Mouse (Mus musculus): ENCODE data around the gene Slc18a3. TPM values are rescaled to one million over a fixed set of nuclear protein-coding genes. Genes with fewer than 3 reads are reported as not detected.

The Slc18a3 gene
- polyA plus RNA-seq, 1 experiment: 3.1 TPM

DNA sequence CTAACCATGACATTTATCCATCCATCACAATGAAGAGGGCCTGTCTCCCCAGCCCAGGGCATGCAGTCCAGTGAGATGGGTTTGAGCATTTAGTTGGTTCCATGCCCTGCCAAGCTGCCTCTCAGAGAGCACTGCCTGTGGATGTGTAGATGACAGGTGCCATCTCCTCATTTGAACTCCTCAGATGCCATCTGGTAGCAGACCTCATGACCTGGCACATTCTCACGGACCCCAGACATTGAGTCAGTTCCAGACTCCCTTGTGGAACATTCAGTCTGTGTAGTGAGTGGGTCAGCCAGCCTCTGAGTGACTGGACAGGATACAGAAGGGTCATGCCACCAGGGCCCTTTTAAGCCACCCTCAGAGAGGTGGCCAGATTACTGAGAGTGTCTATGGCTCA lies 12.9 kb upstream of the Slc18a3 start:
- Histone ChIP-seq H3K27me3 (ENCODE audit: control insufficient read depth, insufficient read depth, low read length) (no peaks in the 10 kb centered on the region), H3K36me3 (ENCODE audit: control insufficient read depth, insufficient read depth, low read length) (no peaks in the 10 kb centered on the region), H3K27ac (ENCODE audit: control insufficient read depth, insufficient read depth, low read depth, low read length) (no peak overlapping the region), H3K4me3 (ENCODE audit: control insufficient read depth, low read depth, low read length) (no peak overlapping the region), H3K4me1 (ENCODE audit: control insufficient read depth, insufficient read depth, low read length) (no peaks in the 10 kb centered on the region)
- no peak for TF ChIP-seq POLR2A (IDR thresholded peaks at IDR 0.05; ENCODE audit: control insufficient read depth, low read depth, low read length)
- no peak for TF ChIP-seq CTCF (IDR thresholded peaks at IDR 0.05; ENCODE audit: control insufficient read depth, insufficient read depth, insufficient replicate concordance, low read depth, low read length)

DNA sequence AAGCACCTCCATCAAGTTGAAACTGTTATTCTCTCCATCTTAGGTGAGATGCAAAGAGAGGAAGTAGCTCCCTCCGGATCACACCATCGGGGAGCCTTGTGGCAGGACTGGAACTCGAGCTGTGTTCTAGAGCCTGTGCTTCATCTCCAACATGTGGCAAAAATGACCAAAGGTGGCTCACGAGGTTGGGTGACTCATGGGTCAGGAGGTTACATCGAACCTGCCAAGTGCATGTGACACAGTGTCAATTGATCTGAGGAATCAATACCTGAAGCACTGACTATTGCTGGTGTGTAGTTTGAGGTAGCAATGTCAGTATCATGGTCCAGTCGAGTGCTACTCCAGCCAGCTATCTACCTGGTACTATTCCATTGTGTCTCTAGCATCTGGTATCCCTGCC lies 11.9 kb upstream of the Slc18a3 start:
- H3K27ac ChIP-seq (ENCODE audit: control insufficient read depth, insufficient read depth, low read depth, low read length): no peak overlapping the region
- TF ChIP-seq CTCF (IDR thresholded peaks at IDR 0.05; ENCODE audit: control insufficient read depth, insufficient read depth, insufficient replicate concordance, low read depth, low read length): no peak
- TF ChIP-seq POLR2A (IDR thresholded peaks at IDR 0.05; ENCODE audit: control insufficient read depth, low read depth, low read length): no peak
- no peaks in the 10 kb centered on the region for H3K27me3 ChIP-seq (ENCODE audit: control insufficient read depth, insufficient read depth, low read length)
- H3K4me3 ChIP-seq (ENCODE audit: control insufficient read depth, low read depth, low read length): no peak overlapping the region
- H3K4me1 ChIP-seq (ENCODE audit: control insufficient read depth, insufficient read depth, low read length): no peaks in the 10 kb centered on the region
- no peaks in the 10 kb centered on the region for H3K36me3 ChIP-seq (ENCODE audit: control insufficient read depth, insufficient read depth, low read length)

DNA sequence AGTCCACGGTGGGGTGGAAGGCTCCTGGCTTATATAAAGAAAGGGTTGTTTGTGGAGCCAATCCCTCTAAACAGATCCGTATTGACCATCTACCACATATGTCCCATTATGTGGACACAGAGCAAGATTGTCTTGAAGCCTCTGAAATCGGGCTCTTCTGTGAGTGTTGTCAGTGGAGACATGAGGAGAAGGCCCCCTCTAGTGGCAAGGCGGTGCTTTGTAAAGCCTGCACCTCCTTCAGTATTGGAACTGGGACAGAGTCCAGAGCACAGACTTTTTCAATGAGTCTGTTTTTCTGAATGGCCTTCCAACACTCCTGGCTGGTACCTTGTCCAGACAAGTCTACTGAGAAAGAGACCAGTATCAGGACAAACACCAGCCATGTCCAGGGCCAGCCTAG lies 8.3 kb upstream of the Slc18a3 start:
- TF ChIP-seq CTCF (IDR thresholded peaks at IDR 0.05; ENCODE audit: control insufficient read depth, insufficient read depth, insufficient replicate concordance, low read depth, low read length) (peak; percentile 40; the same call in 1 of the 2 replicates), POLR2A (IDR thresholded peaks at IDR 0.05; ENCODE audit: control insufficient read depth, low read depth, low read length) (no peak)
- H3K27me3 ChIP-seq (ENCODE audit: control insufficient read depth, insufficient read depth, low read length): no peaks in the 10 kb centered on the region
- H3K27ac ChIP-seq (ENCODE audit: control insufficient read depth, insufficient read depth, low read depth, low read length): no peak overlapping the region
- no peaks in the 10 kb centered on the region for H3K36me3 ChIP-seq (ENCODE audit: control insufficient read depth, insufficient read depth, low read length)
- no peaks in the 10 kb centered on the region for H3K4me1 ChIP-seq (ENCODE audit: control insufficient read depth, insufficient read depth, low read length)
- H3K4me3 ChIP-seq (ENCODE audit: control insufficient read depth, low read depth, low read length): no peak overlapping the region

DNA sequence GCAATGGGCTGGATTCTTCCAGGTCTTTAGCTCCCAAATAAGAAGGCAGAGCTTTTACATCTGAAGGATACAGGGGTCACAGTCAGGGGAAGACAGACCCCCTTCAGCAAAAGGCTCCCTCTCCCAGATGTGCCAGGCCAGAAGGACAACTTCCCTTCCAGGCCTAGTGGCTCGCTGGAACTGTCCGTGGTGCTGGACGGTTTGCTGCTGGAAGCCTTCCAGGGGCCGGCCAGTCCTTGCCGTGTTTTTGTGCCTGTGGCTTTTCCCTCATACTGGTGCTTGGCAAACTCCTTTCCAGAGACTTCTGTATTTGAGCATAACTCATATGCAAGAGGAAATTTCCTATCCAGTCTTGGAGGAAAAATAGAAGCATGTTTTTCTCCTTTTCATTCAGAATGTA lies 3.0 kb upstream of the Slc18a3 start:
- Histone ChIP-seq H3K4me3 (ENCODE audit: control insufficient read depth, low read depth, low read length) (no peak overlapping the region), H3K4me1 (ENCODE audit: control insufficient read depth, insufficient read depth, low read length) (peaks cover 13% of the 10 kb centered on the region), H3K36me3 (ENCODE audit: control insufficient read depth, insufficient read depth, low read length) (no peaks in the 10 kb centered on the region), H3K27me3 (ENCODE audit: control insufficient read depth, insufficient read depth, low read length) (peaks cover 2% of the 10 kb centered on the region; the same call in 1 of the 2 replicates), H3K27ac (ENCODE audit: control insufficient read depth, insufficient read depth, low read depth, low read length) (no peak overlapping the region)
- no peak for TF ChIP-seq CTCF (IDR thresholded peaks at IDR 0.05; ENCODE audit: control insufficient read depth, insufficient read depth, insufficient replicate concordance, low read depth, low read length)
- no peak for TF ChIP-seq POLR2A (IDR thresholded peaks at IDR 0.05; ENCODE audit: control insufficient read depth, low read depth, low read length)

DNA sequence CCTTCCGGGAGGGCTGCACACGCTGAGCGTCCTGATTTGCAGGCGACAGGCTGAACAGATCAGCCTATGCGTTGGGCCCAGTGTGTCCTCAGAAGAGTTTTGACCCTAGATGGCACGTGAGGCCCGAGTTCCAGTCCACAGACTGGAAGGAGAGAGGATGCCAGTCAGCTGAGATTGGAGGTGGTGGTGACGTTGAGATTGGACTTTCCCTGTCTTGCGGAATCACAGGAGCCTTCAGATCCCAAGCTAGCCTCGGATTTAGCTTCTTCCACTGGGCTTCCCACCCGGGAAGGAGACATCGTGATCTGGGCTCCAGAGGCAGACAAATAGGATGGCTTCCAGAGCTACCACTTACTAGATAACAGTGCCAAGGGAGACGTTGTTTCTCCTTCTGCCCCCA lies 1.2 kb upstream of the Slc18a3 start, which contains the start of gene Chat:
Gene Chat (minus strand): TSS at position 101 of the 400 bp plus-strand sequence.
- H3K4me3 ChIP-seq (ENCODE audit: control insufficient read depth, low read depth, low read length): no peak within 1 kb of the TSS; the same call in 1 of the 2 replicates
- TF ChIP-seq POLR2A (IDR thresholded peaks at IDR 0.05; ENCODE audit: control insufficient read depth, low read depth, low read length) (no peak), CTCF (IDR thresholded peaks at IDR 0.05; ENCODE audit: control insufficient read depth, insufficient read depth, insufficient replicate concordance, low read depth, low read length) (no peak)
- H3K4me1 ChIP-seq (ENCODE audit: control insufficient read depth, insufficient read depth, low read length): peaks cover 16% of the 10 kb centered on the region
- H3K27ac ChIP-seq (ENCODE audit: control insufficient read depth, insufficient read depth, low read depth, low read length): no peak within 1 kb of the TSS
- H3K27me3 ChIP-seq (ENCODE audit: control insufficient read depth, insufficient read depth, low read length): peaks cover 2% of the 10 kb centered on the region; the same call in 1 of the 2 replicates
- H3K36me3 ChIP-seq (ENCODE audit: control insufficient read depth, insufficient read depth, low read length): no peaks in the 10 kb centered on the region

DNA sequence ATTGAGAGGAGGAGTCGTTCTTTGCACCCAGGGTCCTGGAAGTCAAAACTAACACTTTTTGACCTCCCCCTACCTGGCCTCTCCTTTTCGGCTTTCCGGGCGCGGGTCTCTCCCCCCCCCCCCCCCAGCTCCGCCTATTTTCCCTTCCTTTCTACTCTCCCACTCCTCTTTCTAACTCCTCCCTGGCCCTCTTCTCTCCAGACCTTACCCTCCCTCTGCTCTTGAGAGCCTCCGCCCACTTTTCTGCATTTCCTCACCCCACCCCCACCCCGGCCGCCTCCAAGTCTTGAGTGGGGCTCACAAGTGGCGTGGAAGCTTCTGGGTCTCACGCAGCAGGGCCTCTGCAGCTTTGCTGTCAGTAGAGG lies 838 bp upstream of the Slc18a3 start:
- H3K27me3 ChIP-seq (ENCODE audit: control insufficient read depth, insufficient read depth, low read length): peaks cover 2% of the 10 kb centered on the region; the same call in 1 of the 2 replicates
- H3K4me1 ChIP-seq (ENCODE audit: control insufficient read depth, insufficient read depth, low read length): peaks cover 16% of the 10 kb centered on the region
- no peak for TF ChIP-seq CTCF (IDR thresholded peaks at IDR 0.05; ENCODE audit: control insufficient read depth, insufficient read depth, insufficient replicate concordance, low read depth, low read length)
- TF ChIP-seq POLR2A (IDR thresholded peaks at IDR 0.05; ENCODE audit: control insufficient read depth, low read depth, low read length): no peak
- no peak overlapping the region for H3K4me3 ChIP-seq (ENCODE audit: control insufficient read depth, low read depth, low read length)
- H3K36me3 ChIP-seq (ENCODE audit: control insufficient read depth, insufficient read depth, low read length): no peaks in the 10 kb centered on the region
- no peak overlapping the region for H3K27ac ChIP-seq (ENCODE audit: control insufficient read depth, insufficient read depth, low read depth, low read length)

DNA sequence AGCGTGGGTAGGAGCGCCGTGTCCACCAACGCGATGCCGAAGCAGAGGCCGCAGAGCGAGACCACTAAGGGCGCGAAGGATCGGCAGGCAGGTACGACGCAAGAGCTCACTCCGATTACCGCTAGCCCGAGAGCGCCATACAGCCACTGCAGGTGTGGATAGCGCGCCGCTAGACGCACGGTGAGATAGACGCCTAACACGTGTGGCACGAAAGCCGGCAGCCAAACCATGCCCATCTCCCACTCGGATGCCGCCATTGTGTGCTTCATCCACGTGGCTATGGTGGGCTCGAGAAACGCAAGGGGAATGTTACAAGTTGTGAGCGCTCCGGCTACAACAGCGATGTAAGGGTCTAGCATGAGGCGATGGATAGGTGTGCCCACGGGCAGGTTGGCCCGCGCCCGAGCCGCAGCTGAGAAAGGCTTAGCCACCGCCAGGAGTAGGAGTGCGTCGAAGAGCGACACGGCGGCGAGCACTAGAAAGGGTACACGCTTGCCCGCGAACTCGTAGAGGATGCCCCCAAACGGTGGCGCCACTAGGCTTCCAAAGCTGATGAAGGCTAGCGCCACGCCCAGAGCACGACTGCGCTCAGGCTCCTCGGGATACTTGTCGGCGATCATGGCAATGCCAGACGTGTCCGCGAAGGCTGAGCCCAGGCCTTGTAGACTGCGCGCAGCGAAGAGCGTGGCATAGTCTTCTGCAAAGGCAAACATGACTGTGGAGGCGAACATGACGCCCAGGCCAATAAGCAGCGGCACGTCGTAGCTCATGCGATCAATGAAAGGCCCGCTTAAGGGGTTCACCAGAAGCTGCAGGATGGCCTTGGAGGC lies 1.2 kb downstream of the Slc18a3 start:
- peaks cover 16% of the 10 kb centered on the region for H3K4me1 ChIP-seq (ENCODE audit: control insufficient read depth, insufficient read depth, low read length)
- no peaks in the 10 kb centered on the region for H3K36me3 ChIP-seq (ENCODE audit: control insufficient read depth, insufficient read depth, low read length)
- H3K27me3 ChIP-seq (ENCODE audit: control insufficient read depth, insufficient read depth, low read length): peaks cover 2% of the 10 kb centered on the region; the same call in 1 of the 2 replicates
- H3K27ac ChIP-seq (ENCODE audit: control insufficient read depth, insufficient read depth, low read depth, low read length): no peak overlapping the region
- peak overlapping the region; percentile 5 for H3K4me3 ChIP-seq (ENCODE audit: control insufficient read depth, low read depth, low read length)
- TF ChIP-seq CTCF (IDR thresholded peaks at IDR 0.05; ENCODE audit: control insufficient read depth, insufficient read depth, insufficient replicate concordance, low read depth, low read length) (no peak), POLR2A (IDR thresholded peaks at IDR 0.05; ENCODE audit: control insufficient read depth, low read depth, low read length) (no peak)
